Mouse (Mus musculus) myocyte (in vitro differentiated cells): ENCODE data around the gene Hspbap1.

ENCODE experiments used
- CEBPB ChIP-seq: IDR thresholded peaks from 2 replicates; pipeline ENCODE4 v1.6.1; 2011; ENCODE audit warnings: mild to moderate bottlenecking, moderate library complexity; ENCODE audit not compliant: poor library complexity, insufficient read depth, severe bottlenecking
- E2F4 ChIP-seq: IDR thresholded peaks from one replicate; pipeline ENCODE4 v1.6.1; 2011; ENCODE audit warnings: mild to moderate bottlenecking, control low read depth, moderate library complexity; ENCODE audit not compliant: insufficient read depth
- MAX ChIP-seq: IDR thresholded peaks from one replicate; pipeline ENCODE4 v1.6.1; 2011; ENCODE audit warnings: low read depth, mild to moderate bottlenecking, control low read depth
- MYOD1 ChIP-seq, 3 experiments: IDR thresholded peaks; one replicate each; pipeline ENCODE4 v1.6.1; 2011; ENCODE audit warnings: control low read depth in 2 of 3, low read depth in 2 of 3, mild to moderate bottlenecking in 2 of 3, moderate library complexity in 1 of 3; ENCODE audit not compliant: insufficient read length in 2 of 3, control insufficient read depth in 1 of 3
- MYOG ChIP-seq, 3 experiments: IDR thresholded peaks; one replicate each; pipeline ENCODE4 v1.6.1; 2011; ENCODE audit warnings: control low read depth in 2 of 3, low read depth in 2 of 3, mild to moderate bottlenecking in 2 of 3; ENCODE audit not compliant: insufficient read length in 2 of 3, control insufficient read depth in 1 of 3, insufficient read depth in 1 of 3
- POLR2A ChIP-seq: IDR thresholded peaks from one replicate; pipeline ENCODE4 v1.6.1; 2011; ENCODE audit warnings: low read depth, mild to moderate bottlenecking, control low read depth, moderate library complexity; ENCODE audit not compliant: insufficient read length
- POLR2AphosphoS2 ChIP-seq: IDR thresholded peaks from one replicate; pipeline ENCODE4 v1.6.1; 2011; ENCODE audit warnings: low read depth, control low read depth; ENCODE audit not compliant: insufficient read length
- TCF12 ChIP-seq: IDR thresholded peaks from one replicate; pipeline ENCODE4 v1.6.1; 2011; ENCODE audit warnings: mild to moderate bottlenecking, control low read depth; ENCODE audit not compliant: poor library complexity, insufficient read depth, severe bottlenecking
- USF1 ChIP-seq: IDR thresholded peaks from one replicate; pipeline ENCODE4 v1.6.1; 2011; ENCODE audit warnings: low read depth, mild to moderate bottlenecking, control low read depth, moderate library complexity

- TF ChIP-seq POLR2A (no peak), E2F4 (no peak), MAX (no peak), POLR2AphosphoS2 (no peak), MYOD1 (IDR thresholded peaks at IDR 0.05; ENCODE audit: control insufficient read depth in 1 of 3, insufficient read length in 2 of 3, low read depth in 2 of 3) (no peak), TCF12 (no peak), USF1 (no peak), CEBPB (no peak), MYOG (IDR thresholded peaks at IDR 0.05; ENCODE audit: control insufficient read depth in 1 of 3, insufficient read depth in 1 of 3, insufficient read length in 2 of 3, low read depth in 2 of 3) (no peak)
These were observed 16.2 kb upstream of the Hspbap1 start for GRCm38 (mm10) chr16:35753926-35754325.
